Mouse (Mus musculus) T-cell, adult 2 months (primary cell): Measurements from ENCODE around the gene Glb1.

Source experiments
- DNase-seq: peaks from one replicate; pipeline ENCODE4 v3.0.0; 2022; ENCODE audit warnings: low spot score

The Glb1 gene

DNA sequence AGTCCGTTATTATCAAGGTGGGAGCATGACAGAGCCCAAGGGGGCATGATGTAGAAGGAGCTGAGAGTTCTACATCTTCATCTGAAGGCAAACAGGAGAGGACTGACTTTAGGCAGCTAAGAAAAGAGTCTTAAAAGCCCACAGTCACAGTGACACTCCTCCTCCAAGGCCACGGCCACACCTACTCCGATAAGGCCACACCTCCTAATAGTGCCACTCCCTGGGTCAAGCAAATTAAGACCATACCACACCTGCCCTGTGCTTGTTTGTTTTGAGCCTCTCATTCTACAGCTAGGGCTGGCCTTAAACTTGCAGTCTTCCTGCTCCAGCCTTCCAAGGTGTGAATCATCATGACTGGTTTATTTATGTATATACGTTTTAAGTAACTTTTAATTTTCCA, 5.6 kb upstream of the Glb1 start:
- DNase-seq = no peak

DNA sequence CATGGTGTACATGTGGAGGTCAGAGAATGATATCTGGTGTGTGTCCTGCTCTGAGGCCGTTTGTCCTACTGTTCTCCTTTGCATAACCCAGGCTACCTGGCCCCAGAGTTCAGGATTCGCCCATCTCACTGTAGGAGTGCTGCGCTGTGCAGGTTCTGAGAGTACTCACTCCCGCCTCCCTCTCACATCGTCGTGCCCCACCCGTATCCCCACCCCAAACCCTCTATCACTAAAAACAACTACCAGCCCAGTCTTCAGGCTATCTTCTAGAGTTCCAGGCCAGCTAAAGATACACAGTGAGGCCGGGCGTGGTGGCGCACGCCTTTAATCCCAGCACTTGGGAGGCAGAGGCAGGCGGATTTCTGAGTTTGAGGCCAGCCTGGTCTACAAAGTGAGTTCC, 1.2 kb upstream of the Glb1 start:
- DNase-seq = no peak

DNA sequence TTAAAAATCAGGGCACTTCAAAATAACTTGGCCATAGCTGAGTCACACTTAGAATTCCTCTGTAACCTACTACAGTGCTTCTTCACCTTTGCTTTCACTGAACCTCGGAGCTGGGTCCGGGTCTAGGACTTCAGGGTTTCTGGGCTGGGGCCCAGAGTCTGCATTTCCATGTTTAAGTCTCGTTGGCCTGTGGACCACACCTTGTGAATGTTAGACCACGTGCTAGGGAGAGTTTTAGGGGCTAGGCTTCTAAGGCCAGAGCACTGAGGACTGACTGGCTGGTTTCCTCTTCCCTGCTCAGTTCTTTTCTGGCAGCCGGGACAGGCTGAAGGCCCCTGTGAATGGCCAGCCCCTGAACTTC, 308 bp upstream of the Glb1 start:
- DNase-seq = no peak

GRCm38 (mm10) chr9:114401685-114402080, 807 bp downstream of the Glb1 start:
- DNase-seq = peak; percentile 52

DNA sequence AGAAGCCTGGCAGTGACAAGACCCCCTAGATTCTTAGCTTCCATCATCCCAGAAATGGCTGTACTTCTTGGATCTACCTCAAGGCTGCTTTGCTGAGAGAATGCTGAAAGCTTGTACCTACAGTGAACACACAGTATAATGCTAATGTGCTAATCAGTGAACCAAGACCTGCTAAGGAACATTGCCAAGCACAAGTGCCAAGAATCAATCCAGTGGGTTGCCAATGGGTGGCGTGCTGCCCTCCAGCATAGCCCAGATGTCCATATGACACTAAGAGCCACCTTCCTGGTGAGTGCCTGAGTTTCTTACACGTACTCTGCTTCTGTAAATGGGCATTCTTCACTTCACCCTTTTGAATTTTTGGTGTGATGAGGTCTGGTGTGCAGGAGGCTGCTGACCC, 6.8 kb downstream of the Glb1 start:
- no peak for DNase-seq

- no peak for DNase-seq
Observed at GRCm38 (mm10) chr9:114410313-114410862, 9.5 kb downstream of the Glb1 start.

DNA sequence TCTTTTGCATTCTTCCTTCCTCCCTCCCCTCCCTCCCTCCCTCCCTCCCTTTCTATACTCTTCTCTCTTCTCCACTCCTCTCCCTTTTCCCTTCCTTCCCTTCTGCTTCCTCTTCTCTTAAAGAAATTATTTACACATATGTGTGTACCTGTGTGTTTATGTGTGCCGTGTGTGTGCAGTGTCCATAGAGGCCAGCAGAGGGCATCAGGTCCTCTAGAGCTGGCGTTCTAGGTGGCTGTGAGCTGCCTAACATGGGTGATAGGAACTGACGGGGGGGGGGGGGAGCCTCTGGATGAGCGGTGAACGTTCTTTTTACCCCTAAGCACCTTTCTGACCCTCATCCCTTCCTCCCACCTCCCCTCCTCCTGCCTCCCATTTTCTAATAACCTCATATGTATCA, 10.4 kb downstream of the Glb1 start:
- DNase-seq = no peak

DNA sequence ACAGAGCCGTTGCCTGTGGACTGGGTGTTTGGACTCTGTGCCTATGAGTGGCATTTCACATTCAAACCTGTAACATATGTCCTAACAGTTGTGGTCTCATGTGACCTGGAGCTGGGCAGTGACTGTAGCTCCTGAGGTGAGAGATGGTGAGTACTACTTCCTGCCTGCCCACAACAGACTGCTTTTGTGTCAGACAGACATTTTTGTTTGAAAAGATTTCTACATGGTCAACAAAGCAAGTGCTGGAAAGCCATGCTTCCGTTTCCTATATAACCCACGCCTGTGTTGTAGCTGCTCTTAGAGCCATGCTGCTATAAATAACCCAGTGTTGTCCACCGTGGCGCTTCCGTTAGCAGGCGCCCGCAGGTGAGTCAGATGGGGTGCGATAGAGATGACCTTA, 11.5 kb downstream of the Glb1 start:
- no peak for DNase-seq

GRCm38 (mm10) chr9:114413866-114414265, 13.0 kb downstream of the Glb1 start:
- no peak for DNase-seq

- peak; percentile 69 for DNase-seq
Observed at GRCm38 (mm10) chr9:114415701-114416100, 14.8 kb downstream of the Glb1 start.

- DNase-seq = no peak
Observed at GRCm38 (mm10) chr9:114416646-114417517, 16.0 kb downstream of the Glb1 start.

DNA sequence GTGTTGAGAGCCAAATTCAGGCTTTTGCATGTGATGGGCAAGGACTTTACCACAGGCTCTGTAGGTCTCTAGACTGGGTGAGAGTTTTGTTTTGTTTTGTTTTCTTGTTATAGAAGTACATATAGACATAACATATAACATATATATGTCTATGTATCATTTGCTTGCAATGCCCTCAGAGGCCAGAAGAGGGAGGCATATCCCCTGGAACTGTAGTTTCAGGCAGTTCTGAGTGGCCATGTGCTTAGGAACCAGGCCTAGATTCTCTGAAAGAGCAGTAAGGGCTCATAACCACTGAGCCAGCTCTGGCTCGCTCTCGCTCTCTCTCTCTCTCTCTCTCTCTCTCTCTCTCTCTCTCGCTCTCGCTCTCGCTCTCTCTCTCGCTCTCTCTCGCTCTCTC, 17.3 kb downstream of the Glb1 start:
- DNase-seq = peak; percentile 74

DNA sequence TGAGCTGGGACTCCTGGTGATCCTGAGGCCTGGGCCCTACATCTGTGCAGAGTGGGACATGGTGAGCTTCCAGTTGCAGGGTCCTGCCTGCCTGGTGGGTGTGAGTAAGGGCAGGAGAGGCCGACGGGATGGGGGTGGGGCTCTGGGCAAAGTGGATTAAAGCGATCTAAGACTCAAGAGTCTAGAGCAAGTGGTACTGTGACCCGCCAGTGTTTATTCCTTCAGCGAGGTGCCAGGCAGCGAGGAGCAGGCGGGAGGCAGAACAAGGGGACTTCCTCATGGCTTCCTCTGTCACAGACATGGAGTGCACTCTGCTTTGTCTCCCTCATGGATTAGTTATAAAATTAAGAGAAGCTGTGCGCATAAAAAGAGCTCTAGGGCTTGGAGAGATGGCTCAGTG, 19.6 kb downstream of the Glb1 start:
- DNase-seq = no peak

DNA sequence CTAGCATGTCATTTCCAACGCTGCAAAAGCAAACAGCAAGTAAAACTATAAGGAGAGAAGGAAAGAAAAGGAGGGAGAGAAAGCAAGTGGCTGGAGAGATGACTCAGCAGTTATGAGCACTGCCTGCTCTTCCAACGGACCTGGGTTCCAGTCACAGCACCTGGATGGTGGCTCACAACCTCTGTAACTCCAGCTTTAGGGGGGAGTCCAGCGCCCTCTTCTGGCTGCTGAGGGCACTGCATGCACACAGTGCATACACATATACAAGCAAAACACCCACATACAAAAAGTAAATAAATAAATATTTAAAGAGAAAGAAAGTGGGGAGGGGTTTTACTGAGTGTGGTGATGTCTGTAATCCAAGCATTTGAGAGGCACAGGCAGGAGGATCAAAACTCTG, 20.2 kb downstream of the Glb1 start:
- DNase-seq = no peak

- DNase-seq = peak; percentile 60
Observed at GRCm38 (mm10) chr9:114421797-114422196, 20.9 kb downstream of the Glb1 start.

DNA sequence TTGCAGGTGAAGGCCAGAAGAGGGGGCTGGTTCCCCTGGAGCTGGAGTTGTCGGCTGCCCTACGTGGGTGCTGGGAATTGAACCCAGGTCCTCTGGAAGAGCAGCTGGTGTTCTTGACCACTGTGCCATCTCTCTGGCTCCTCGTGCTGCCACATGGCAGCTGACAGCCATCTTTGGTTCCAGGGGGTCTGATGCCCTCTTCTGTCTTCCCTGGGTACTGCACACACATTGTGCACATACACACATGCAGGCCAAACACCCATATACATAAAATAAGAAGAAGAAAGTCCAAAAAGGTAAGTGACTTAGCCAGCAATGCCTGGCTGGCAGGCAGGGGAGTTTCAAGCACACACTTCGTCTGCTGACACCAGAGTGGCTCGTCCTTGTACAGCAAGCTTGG, 24.7 kb downstream of the Glb1 start:
- DNase-seq = no peak

GRCm38 (mm10) chr9:114426201-114426600, 25.3 kb downstream of the Glb1 start:
- DNase-seq = no peak

GRCm38 (mm10) chr9:114427425-114427824, 26.5 kb downstream of the Glb1 start:
- no peak for DNase-seq

- DNase-seq = no peak
Observed at GRCm38 (mm10) chr9:114428103-114428834, 27.4 kb downstream of the Glb1 start.

DNA sequence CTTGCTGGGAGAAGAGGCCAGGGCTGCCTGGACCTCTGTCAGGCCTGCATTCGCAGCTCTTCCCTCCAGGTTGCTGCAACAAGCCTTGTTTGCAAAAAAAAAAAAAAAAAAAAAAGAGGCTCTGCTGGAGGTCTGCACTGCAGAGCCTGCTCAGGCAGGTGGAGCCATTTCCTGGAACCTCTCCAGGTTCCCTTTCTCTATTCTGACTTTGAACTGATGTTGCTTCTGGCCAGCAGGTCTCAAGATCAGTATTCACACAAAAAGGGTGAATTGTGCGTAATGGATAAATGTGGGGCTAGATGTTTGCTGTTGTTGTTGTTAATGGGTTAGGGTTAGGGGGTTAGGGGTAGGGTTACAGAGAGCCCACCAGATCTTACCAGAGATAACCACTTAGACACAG, 34.8 kb downstream of the Glb1 start:
- DNase-seq = no peak

GRCm38 (mm10) chr9:114440548-114440947, 39.7 kb downstream of the Glb1 start:
- peak; percentile 80 for DNase-seq

DNA sequence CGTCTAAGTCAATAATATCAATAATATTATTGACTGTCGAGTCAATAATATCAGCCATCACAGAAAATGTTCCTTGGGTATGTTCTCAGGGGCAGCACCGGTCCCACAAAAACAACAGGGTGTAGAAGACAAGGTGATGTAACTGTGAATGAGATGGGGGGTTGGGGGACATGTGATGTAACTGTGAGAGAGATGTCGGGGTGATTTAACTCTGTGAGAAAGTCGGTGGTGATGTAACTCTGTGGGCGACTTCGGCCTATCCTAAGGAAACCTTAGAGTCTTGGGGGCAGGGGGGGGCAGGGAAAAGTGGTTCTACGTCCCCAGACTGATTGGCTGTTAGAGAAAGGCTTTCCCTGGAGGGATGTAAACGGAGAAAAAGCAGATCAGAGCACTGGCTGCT, 41.3 kb downstream of the Glb1 start:
- no peak for DNase-seq

- DNase-seq = no peak
Observed at GRCm38 (mm10) chr9:114442893-114443292, 42.0 kb downstream of the Glb1 start.
